In genomic region chr1:93726116-93726515, GRCm38 (mm10) we compare ENCODE assay signal across 20 mouse cellular contexts. TPM values are rescaled to one million over a fixed set of nuclear protein-coding genes. Genes with fewer than 3 reads are reported as not detected.
DNase-seq lines count a peak whose midpoint lies in the region; ATAC-seq and TF ChIP-seq lines count a peak whose summit lies in the region.
"Had no signal": no experiment of that assay in that cellular context is flagged by ENCODE, and none has a peak within 500 bp of the region (broad histone marks: within the 10 kb centered on the region; RNA-seq: fewer than 3 reads in every experiment).

No protein-coding gene starts in this region.

- WGBS in forebrain, postnatal 0 days, result 75% methylated on average over 3 of the region's 3 CpGs
- 81% methylated on average over 3 of the region's 3 CpGs for WGBS in forebrain, embryonic 13.5 days
- 73% methylated on average over 3 of the region's 3 CpGs for WGBS in kidney, postnatal 0 days

- no peaks in the 10 kb centered on the region for H3K4me1 ChIP-seq in forebrain, postnatal 0 days (ENCODE audit: insufficient read depth)
- no peaks in the 10 kb centered on the region for H3K4me1 ChIP-seq in forebrain, embryonic 13.5 days
- H3K4me1 ChIP-seq in kidney, postnatal 0 days (replicated peaks; ENCODE audit: insufficient read depth, low read length), result no peaks in the 10 kb centered on the region
- H3K4me1 ChIP-seq: limb, embryonic 10.5 days; neural tube, embryonic 12.5 days had no signal

- peaks cover 15% of the 10 kb centered on the region; the same call in 1 of the 2 replicates for H3K36me3 ChIP-seq in forebrain, postnatal 0 days (ENCODE audit: insufficient read depth)
- H3K36me3 ChIP-seq in forebrain, embryonic 13.5 days (ENCODE audit: poor library complexity, severe bottlenecking), result peaks cover 12% of the 10 kb centered on the region; the same call in 1 of the 2 replicates
- no peaks in the 10 kb centered on the region for H3K36me3 ChIP-seq in kidney, postnatal 0 days (ENCODE audit: insufficient read depth, low read length)

- H3K9me3 ChIP-seq in forebrain, postnatal 0 days (ENCODE audit: low read length), result no peaks in the 10 kb centered on the region
- no peaks in the 10 kb centered on the region for H3K9me3 ChIP-seq in forebrain, embryonic 13.5 days (replicated peaks)
- no peaks in the 10 kb centered on the region for H3K9me3 ChIP-seq in kidney, postnatal 0 days (replicated peaks; ENCODE audit: low read length)
- H3K9me3 ChIP-seq: G1E; limb, embryonic 10.5 days; neural tube, embryonic 12.5 days had no signal

- peak; percentile 18; the same call in 1 of the 2 replicates for TF ChIP-seq CTCF in forebrain, postnatal 0 days (IDR thresholded peaks at IDR 0.05; ENCODE audit: low read depth)
- TF ChIP-seq CTCF in kidney, postnatal 0 days (IDR thresholded peaks at IDR 0.05; ENCODE audit: low read depth), result peak; percentile 59

- DNase-seq in forebrain, postnatal 0 days, result no peak
- peak; percentile 2 for DNase-seq in kidney, postnatal 0 days (ENCODE audit: low spot score)
- DNase-seq in kidney, adult 9 months, result no peak
- DNase-seq in 3T3-L1 (ENCODE audit: low read depth, low spot score), result peak; percentile 82
- DNase-seq in NIH3T3 (ENCODE audit: low read depth), result peak; percentile 77
- no peak for DNase-seq in c-Kit-positive CD71-positive TER-119-positive erythroid progenitor cells, embryonic 14.5 days (ENCODE audit: low spot score)
- DNase-seq in urinary bladder, adult 2 months (ENCODE audit: low spot score), result no peak
- DNase-seq: gastrocnemius, postnatal 25 days; heart, postnatal 4 days; layer of hippocampus, postnatal 36 days; lung, postnatal 36 days; right cerebral cortex, postnatal 25 days; thymus, postnatal 36 days had no signal

- H3K4me2 ChIP-seq in forebrain, postnatal 0 days (ENCODE audit: low read depth), result no peak overlapping the region
- no peak overlapping the region for H3K4me2 ChIP-seq in forebrain, embryonic 13.5 days
- H3K4me2 ChIP-seq in kidney, postnatal 0 days (ENCODE audit: low read length), result no peak overlapping the region
- H3K4me2 ChIP-seq: liver, embryonic 11.5 days; neural tube, embryonic 12.5 days had no signal

- no peaks in the 10 kb centered on the region for H3K27me3 ChIP-seq in forebrain, postnatal 0 days (ENCODE audit: insufficient read depth, low read length)
- H3K27me3 ChIP-seq in forebrain, embryonic 13.5 days, result no peaks in the 10 kb centered on the region
- H3K27me3 ChIP-seq in kidney, postnatal 0 days (ENCODE audit: insufficient read depth, low read length), result no peaks in the 10 kb centered on the region
- H3K27me3 ChIP-seq: neural tube, embryonic 12.5 days had no signal

- H3K9ac ChIP-seq in forebrain, postnatal 0 days, result no peak overlapping the region
- H3K9ac ChIP-seq in forebrain, embryonic 13.5 days, result no peak overlapping the region
- H3K9ac ChIP-seq in kidney, postnatal 0 days (ENCODE audit: low read depth, low read length), result no peak overlapping the region
- H3K9ac ChIP-seq: neural tube, embryonic 12.5 days had no signal

- H3K4me3 ChIP-seq in forebrain, postnatal 0 days (ENCODE audit: low read depth, low read length), result no peak overlapping the region
- no peak overlapping the region for H3K4me3 ChIP-seq in forebrain, embryonic 13.5 days
- H3K4me3 ChIP-seq in kidney, postnatal 0 days (replicated peaks; ENCODE audit: low read depth, low read length), result no peak overlapping the region
- H3K4me3 ChIP-seq: limb, embryonic 10.5 days; neural tube, embryonic 12.5 days had no signal

- ATAC-seq in forebrain, postnatal 0 days, result no peak
- ATAC-seq in forebrain, embryonic 13.5 days, result no peak
- ATAC-seq in kidney, postnatal 0 days (replicated peaks; ENCODE audit: low FRiP score, low read depth), result no peak

- H3K27ac ChIP-seq in forebrain, postnatal 0 days (ENCODE audit: low read depth, low read length), result no peak overlapping the region
- no peak overlapping the region for H3K27ac ChIP-seq in forebrain, embryonic 13.5 days
- H3K27ac ChIP-seq in kidney, postnatal 0 days, result no peak overlapping the region
- H3K27ac ChIP-seq: limb, embryonic 10.5 days; neural tube, embryonic 12.5 days had no signal

RNA-seq across cellular contexts. Expression of gene Atg4b, which starts 25.2 kb away (rescaled TPM):
- 46.0 and 50.6 TPM in 2 replicates for total RNA-seq in forebrain, postnatal 0 days (2014; rRNA removed)
- 72.6 and 72.7 TPM in 2 replicates for polyA plus RNA-seq in forebrain, postnatal 0 days (2015; fragmentation: Nextera tagmentation; extraction: Ambion mirVana)
- polyA plus RNA-seq in forebrain, embryonic 13.5 days (2015; fragmentation: Nextera tagmentation; extraction: Ambion mirVana), result 91.5 and 96.9 TPM in 2 replicates
- 84.6 and 88.4 TPM in 2 replicates for polyA plus RNA-seq in kidney, postnatal 0 days (2015; fragmentation: Nextera tagmentation; extraction: Ambion mirVana)
- polyA plus RNA-seq in urinary bladder, adult 2 months (2012; rRNA removed), result 49.8 and 52.4 TPM in 2 replicates

RNA-seq across cellular contexts. Expression of gene Thap4, which starts 28.5 kb away (rescaled TPM):
- 53.2 and 71.3 TPM in 2 replicates for total RNA-seq in forebrain, postnatal 0 days (2014; rRNA removed)
- 51.2 and 53.2 TPM in 2 replicates for polyA plus RNA-seq in forebrain, postnatal 0 days (2015; fragmentation: Nextera tagmentation; extraction: Ambion mirVana)
- 38.0 and 43.2 TPM in 2 replicates for polyA plus RNA-seq in forebrain, embryonic 13.5 days (2015; fragmentation: Nextera tagmentation; extraction: Ambion mirVana)
- 82.5 and 82.9 TPM in 2 replicates for polyA plus RNA-seq in kidney, postnatal 0 days (2015; fragmentation: Nextera tagmentation; extraction: Ambion mirVana)
- 39.9 and 43.8 TPM in 2 replicates for polyA plus RNA-seq in urinary bladder, adult 2 months (2012; rRNA removed)

RNA-seq across cellular contexts. Expression of gene Bok, which starts 40.7 kb away (rescaled TPM):
- total RNA-seq in forebrain, postnatal 0 days (2014; rRNA removed), result 94.6 and 119 TPM in 2 replicates
- 113 and 150 TPM in 2 replicates for polyA plus RNA-seq in forebrain, postnatal 0 days (2015; fragmentation: Nextera tagmentation; extraction: Ambion mirVana)
- polyA plus RNA-seq in forebrain, embryonic 13.5 days (2015; fragmentation: Nextera tagmentation; extraction: Ambion mirVana), result 65.3 and 75.9 TPM in 2 replicates
- polyA plus RNA-seq in kidney, postnatal 0 days (2015; fragmentation: Nextera tagmentation; extraction: Ambion mirVana), result 106 and 109 TPM in 2 replicates
- 51.8 and 52.5 TPM in 2 replicates for polyA plus RNA-seq in urinary bladder, adult 2 months (2012; rRNA removed)
- total RNA-seq: G1E; monocyte, adult 5-6 weeks had no signal
- polyA plus RNA-seq: CD4-positive, CD25-positive, alpha-beta regulatory T cell, adult 4 months; G1E had no signal

Comparison
In these comparisons a context has a peak if more than half of its experiments do, and no peak if none do; other contexts are left out.
1. DNase-seq: peak in kidney, postnatal 0 days (single experiment), 3T3-L1 (single experiment) and NIH3T3 (single experiment); none in forebrain, postnatal 0 days (single experiment), kidney, adult 9 months (single experiment), c-Kit-positive CD71-positive TER-119-positive erythroid progenitor cells, embryonic 14.5 days (single experiment) and urinary bladder, adult 2 months (single experiment).